Mouse (Mus musculus) liver, embryonic 13.5 days (tissue): ENCODE data around the gene Wdr18. TPM values are rescaled to one million over a fixed set of nuclear protein-coding genes. Genes with fewer than 3 reads are reported as not detected.
A peak's percentile ranks its signal among the peaks of the same experiment; 100 is the strongest.

Experiments
- ATAC-seq: fragments of 200-750 bp; cut with Nextera tagmentation; 2 replicates; pipeline ENCODE4 v1.8.0; 2017; ENCODE audit warnings: low read depth, mild to moderate bottlenecking, moderate number of reproducible peaks, moderate library complexity
- DNase-seq: peaks from one replicate; pipeline ENCODE4 v3.0.0; 2022
- H3K27ac ChIP-seq: fragments of 300-500 bp; sonication (generic); 2 replicates; pipeline ENCODE4 v1.5.1; 2015; ENCODE audit warnings: moderate library complexity, mild to moderate bottlenecking, inconsistent platforms
- H3K27me3 ChIP-seq: fragments of 300-500 bp; sonication (generic); 2 replicates; pipeline ENCODE4 v1.6.1; 2015; ENCODE audit warnings: mild to moderate bottlenecking, inconsistent platforms
- H3K36me3 ChIP-seq: fragments of 300-500 bp; sonication (generic); 2 replicates; pipeline ENCODE4 v1.6.1; 2015; ENCODE audit warnings: mild to moderate bottlenecking, inconsistent platforms
- H3K4me1 ChIP-seq: fragments of 300-500 bp; sonication (generic); replicated peaks from 2 replicates; pipeline ENCODE4 v1.6.1; 2015; ENCODE audit warnings: inconsistent platforms
- H3K4me2 ChIP-seq: fragments of 300-500 bp; sonication (generic); 2 replicates; pipeline ENCODE4 v1.6.1; 2015; ENCODE audit warnings: inconsistent platforms, mild to moderate bottlenecking, moderate library complexity
- H3K4me3 ChIP-seq: fragments of 300-500 bp; sonication (generic); replicated peaks from 2 replicates; pipeline ENCODE4 v1.5.1; 2015; ENCODE audit warnings: mild to moderate bottlenecking, inconsistent platforms
- H3K9ac ChIP-seq: fragments of 300-500 bp; sonication (generic); 2 replicates; pipeline ENCODE4 v1.6.1; 2015; ENCODE audit warnings: mild to moderate bottlenecking, inconsistent platforms
- H3K9me3 ChIP-seq: fragments of 300-500 bp; sonication (generic); replicated peaks from 2 replicates; pipeline ENCODE4 v1.6.1; 2016; ENCODE audit warnings: inconsistent platforms
- WGBS: fragments of 180-500 bp; shearing (Covaris S2); methylation state at CpG from one replicate; pipeline ENCODE4 v1.1.7; 2015; ENCODE audit not compliant: insufficient replicate concordance; 5-methylcytosine and 5-hydroxymethylcytosine counted together
- polyA plus RNA-seq: library from polyadenylated mRNA; unstranded; fragments of >200 nt; fragmentation: Nextera tagmentation; extraction: Ambion mirVana; gene quantifications from 2 replicates; pipeline ENCODE4 v1.2.1, GENCODE M21; 2015

The Wdr18 gene
- polyA plus RNA-seq, 1 experiment from 2014 or later = 78.2 TPM

DNA sequence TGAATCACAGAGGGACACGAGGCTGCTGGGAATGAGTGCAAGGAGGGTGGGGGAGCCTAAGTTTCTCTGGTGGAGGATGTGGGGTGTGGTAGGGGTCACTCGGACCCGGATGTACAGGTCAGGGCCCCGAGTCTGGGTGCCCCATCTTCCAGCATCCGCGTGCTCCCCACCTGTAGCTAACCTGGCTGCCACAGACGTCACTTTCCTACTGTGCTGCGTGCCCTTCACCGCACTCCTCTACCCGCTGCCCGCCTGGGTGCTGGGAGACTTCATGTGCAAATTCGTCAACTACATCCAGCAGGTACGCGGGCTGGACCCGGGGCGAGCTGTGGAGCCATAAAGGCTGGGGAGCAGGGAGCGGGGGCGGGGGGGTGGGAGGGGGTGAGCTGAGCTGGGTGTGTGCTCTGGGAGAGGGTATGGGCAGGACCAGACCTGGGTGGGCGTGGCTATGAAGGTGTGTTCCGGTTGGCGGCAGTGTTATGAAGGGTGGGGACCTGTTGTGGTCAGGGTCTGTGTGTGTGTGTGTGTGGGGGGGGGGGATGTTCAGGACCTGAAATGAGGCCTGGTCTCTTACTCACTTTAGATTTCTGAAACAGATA is 40.6 kb upstream of the Wdr18 start:
- Histone ChIP-seq H3K9me3 (no peaks in the 10 kb centered on the region), H3K36me3 (no peaks in the 10 kb centered on the region), H3K4me2 (peak overlapping the region; percentile 98; the same call in 1 of the 2 replicates), H3K27me3 (peaks cover 65% of the 10 kb centered on the region), H3K4me1 (peaks cover 74% of the 10 kb centered on the region), H3K9ac (no peak overlapping the region), H3K4me3 (0 out of 2 replicates have a peak overlapping the region, but pooled peaks have one; percentile 25), H3K27ac (no peak overlapping the region)
- DNase-seq (no peak), ATAC-seq (no peak)
- 11% methylated on average over 21 of the region's 21 CpGs for WGBS

DNA sequence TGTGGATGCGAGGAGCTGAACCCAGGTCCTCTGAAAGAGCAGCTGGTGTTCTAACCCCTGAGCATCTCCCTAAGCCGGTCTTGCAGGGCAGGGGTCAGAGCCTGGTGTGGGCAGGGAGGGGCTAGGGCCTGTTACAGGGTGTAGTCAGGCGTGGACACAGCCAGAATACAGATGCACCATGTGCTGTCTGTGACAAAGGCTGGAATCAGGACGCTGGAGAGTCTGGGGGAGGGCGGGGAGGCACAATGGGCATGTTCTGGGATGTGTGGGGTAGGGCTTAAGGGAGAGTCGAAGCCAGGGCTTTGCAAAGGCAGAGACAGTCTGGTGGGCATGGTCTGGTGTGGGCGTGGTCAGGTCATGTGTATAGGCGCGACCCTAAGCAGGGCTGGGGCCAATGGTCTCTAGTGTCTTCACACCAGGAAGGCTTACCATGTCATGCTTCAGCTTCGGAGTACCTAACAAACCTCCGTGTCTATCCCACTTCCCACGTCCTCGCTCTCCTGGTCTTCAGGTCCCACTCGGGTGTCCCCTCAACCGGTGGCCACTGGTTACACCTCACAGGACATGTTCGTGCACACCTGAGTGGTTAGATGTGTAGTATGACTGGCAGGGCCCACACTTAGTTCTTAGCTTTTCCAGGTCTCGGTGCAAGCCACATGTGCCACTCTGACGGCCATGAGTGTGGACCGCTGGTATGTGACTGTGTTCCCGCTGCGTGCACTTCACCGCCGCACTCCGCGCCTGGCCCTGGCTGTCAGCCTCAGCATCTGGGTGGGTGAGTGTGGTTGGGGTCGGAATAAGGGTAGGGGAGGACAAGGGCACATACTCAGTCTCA is 39.7 kb upstream of the Wdr18 start:
- 30% methylated on average over 26 of the region's 26 CpGs for WGBS
- Histone ChIP-seq H3K27me3 (peaks cover 65% of the 10 kb centered on the region), H3K4me3 (peak overlapping the region; percentile 30; the same call in 1 of the 2 replicates), H3K36me3 (no peaks in the 10 kb centered on the region), H3K9ac (no peak overlapping the region), H3K4me2 (peak overlapping the region; percentile 50; the same call in 1 of the 2 replicates), H3K27ac (no peak overlapping the region), H3K4me1 (peaks cover 68% of the 10 kb centered on the region), H3K9me3 (no peaks in the 10 kb centered on the region)
- no peak for DNase-seq
- ATAC-seq = no peak

DNA sequence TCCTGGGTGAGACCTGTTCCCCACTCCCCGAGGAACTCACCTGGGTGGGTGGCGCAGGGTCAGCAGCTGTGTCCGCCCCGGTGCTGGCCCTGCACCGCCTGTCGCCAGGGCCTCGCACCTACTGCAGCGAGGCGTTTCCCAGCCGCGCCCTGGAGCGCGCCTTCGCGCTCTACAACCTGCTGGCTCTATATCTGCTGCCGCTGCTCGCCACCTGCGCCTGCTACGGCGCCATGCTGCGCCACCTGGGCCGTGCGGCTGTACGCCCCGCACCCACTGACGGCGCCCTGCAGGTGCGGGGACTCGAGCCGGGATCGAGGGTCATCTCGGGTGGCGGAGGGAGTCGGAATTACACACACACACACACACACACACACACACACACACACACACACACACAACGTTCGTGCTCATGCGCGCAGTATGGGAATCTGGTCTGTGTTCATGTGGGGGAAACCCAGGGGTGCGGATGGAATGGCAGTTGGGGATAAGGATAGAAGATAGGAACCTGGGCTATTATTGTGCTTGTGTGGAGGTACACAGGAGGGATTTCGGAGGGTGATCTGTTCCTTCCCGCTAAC is 38.9 kb upstream of the Wdr18 start, which contains the start of gene R3hdm4:
Gene R3hdm4, minus strand, starts transcription at position 251 of the 578 bp plus-strand sequence.
- H3K36me3 ChIP-seq = no peaks in the 10 kb centered on the region
- H3K4me2 ChIP-seq = peak within 1 kb of the TSS; percentile 50
- ATAC-seq (no peak), DNase-seq (no peak)
- H3K9ac ChIP-seq = 0 out of 2 replicates have a peak within 1 kb of the TSS, but pooled peaks have one; percentile 17
- H3K27me3 ChIP-seq = peaks cover 65% of the 10 kb centered on the region
- peak within 1 kb of the TSS; percentile 30 for H3K4me3 ChIP-seq
- H3K27ac ChIP-seq = no peak within 1 kb of the TSS
- peaks cover 67% of the 10 kb centered on the region for H3K4me1 ChIP-seq
- WGBS = 12% methylated on average over 40 of the region's 41 CpGs
- no peaks in the 10 kb centered on the region for H3K9me3 ChIP-seq

DNA sequence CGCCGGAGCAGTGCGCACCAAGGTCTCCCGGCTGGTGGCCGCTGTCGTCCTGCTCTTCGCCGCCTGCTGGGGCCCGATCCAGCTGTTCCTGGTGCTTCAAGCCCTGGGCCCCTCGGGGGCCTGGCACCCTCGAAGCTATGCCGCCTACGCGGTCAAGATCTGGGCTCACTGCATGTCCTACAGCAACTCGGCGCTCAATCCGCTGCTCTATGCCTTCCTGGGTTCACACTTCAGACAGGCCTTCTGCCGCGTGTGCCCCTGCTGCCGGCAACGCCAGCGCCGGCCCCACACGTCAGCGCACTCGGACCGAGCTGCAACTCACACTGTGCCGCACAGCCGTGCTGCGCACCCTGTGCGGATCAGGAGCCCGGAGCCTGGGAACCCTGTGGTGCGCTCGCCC is 38.4 kb upstream of the Wdr18 start:
- Histone ChIP-seq H3K27me3 (peaks cover 65% of the 10 kb centered on the region), H3K27ac (no peak overlapping the region), H3K4me1 (peaks cover 69% of the 10 kb centered on the region), H3K4me3 (peak overlapping the region; percentile 30), H3K9ac (0 out of 2 replicates have a peak overlapping the region, but pooled peaks have one; percentile 17), H3K4me2 (peak overlapping the region; percentile 50), H3K9me3 (no peaks in the 10 kb centered on the region), H3K36me3 (no peaks in the 10 kb centered on the region)
- 13% methylated on average over 34 of the region's 34 CpGs for WGBS
- no peak for DNase-seq
- no peak for ATAC-seq

DNA sequence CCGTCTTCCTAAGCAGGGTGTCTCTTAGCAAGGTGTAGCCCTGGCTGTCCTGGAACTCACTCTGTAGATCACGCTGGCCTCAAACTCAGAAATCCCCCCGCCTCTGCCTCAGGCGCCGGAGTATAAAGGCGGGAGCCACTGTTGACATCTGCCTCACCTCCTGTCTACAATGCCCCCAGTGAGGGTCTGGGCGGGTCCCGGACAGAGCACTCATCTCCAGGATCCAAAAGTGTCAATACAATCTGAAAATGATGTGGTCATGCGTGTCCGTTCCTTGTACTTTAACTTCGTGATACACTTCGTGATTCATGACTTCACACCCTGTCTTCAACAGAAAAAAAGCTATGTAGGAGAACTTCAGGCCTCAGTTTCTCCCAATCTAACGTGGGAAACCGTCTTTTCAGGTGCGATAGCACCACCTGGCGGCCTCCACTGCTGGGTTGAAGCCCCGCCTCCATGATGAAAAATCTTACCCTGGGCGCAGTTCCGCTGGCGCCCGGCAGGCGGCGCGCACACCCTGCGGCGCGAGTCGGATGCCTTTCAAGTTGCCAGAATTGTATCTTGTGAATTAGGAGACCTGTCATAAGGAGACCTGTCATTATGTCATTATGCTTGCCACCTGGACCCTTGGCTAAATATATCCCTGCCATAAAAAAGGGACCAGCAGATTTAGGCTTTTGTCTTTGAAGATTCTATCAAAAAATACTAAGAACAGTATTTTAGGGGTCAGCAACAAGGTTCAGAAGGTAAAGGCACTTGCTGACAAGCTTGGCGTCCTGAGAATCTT is 34.8 kb upstream of the Wdr18 start:
- no peak for ATAC-seq

DNA sequence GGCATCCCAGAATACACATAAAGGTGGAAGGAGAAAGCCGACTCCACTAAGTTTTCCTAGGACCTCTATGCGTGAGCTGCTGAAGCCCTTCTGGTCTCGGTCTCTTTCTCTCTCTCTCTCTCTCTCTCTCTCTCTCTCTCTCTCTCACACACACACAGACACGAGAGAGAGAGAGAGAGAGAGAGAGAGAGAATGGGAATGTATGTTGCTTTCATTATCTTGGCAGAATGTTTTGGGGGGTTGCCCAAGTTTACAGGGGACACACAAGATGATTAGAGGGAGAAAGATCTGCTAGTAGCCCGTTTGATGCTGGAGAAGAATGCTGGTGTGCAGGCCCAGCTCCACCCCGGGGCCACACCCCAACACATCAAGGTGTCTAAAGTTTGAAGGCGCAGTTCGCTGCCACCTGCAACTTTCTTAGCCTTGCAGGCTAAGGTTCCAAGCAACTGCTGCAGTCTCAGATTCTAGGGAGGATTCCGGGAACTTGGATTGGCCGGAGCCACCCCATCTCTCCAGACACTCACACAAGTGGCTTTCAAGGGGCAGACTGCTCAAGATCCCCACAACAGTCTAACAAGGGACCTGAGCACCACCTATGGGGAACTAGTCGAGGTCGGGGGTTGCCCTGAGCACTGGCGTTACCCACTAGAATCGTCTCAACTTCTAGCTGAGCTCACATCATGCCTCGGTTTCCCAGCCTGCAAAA is 34.0 kb upstream of the Wdr18 start:
- peak; percentile 2; the same call in 1 of the 2 replicates for ATAC-seq
- Histone ChIP-seq H3K9ac (peak overlapping the region; percentile 84), H3K27ac (peak overlapping the region; percentile 88), H3K4me3 (peak overlapping the region; percentile 85), H3K4me1 (peaks cover 69% of the 10 kb centered on the region), H3K27me3 (peaks cover 27% of the 10 kb centered on the region), H3K9me3 (no peaks in the 10 kb centered on the region), H3K36me3 (peaks cover 7% of the 10 kb centered on the region), H3K4me2 (peak overlapping the region; percentile 84)
- 10% methylated on average over 15 of the region's 15 CpGs for WGBS
- no peak for DNase-seq

More for the DNA sequence above, 34.8 kb upstream of the Wdr18 start:
- peak overlapping the region; percentile 88 for H3K27ac ChIP-seq
- H3K4me2 ChIP-seq = peak overlapping the region; percentile 84
- DNase-seq = peak; percentile 85
- peaks cover 70% of the 10 kb centered on the region for H3K4me1 ChIP-seq
- H3K9me3 ChIP-seq = no peaks in the 10 kb centered on the region
- H3K27me3 ChIP-seq = peaks cover 34% of the 10 kb centered on the region
- WGBS = 14% methylated on average over 29 of the region's 29 CpGs
- peak overlapping the region; percentile 84; the same call in 1 of the 2 replicates for H3K9ac ChIP-seq
- 0 out of 2 replicates have a peak overlapping the region, but pooled peaks have one; percentile 85 for H3K4me3 ChIP-seq
- no peaks in the 10 kb centered on the region for H3K36me3 ChIP-seq

DNA sequence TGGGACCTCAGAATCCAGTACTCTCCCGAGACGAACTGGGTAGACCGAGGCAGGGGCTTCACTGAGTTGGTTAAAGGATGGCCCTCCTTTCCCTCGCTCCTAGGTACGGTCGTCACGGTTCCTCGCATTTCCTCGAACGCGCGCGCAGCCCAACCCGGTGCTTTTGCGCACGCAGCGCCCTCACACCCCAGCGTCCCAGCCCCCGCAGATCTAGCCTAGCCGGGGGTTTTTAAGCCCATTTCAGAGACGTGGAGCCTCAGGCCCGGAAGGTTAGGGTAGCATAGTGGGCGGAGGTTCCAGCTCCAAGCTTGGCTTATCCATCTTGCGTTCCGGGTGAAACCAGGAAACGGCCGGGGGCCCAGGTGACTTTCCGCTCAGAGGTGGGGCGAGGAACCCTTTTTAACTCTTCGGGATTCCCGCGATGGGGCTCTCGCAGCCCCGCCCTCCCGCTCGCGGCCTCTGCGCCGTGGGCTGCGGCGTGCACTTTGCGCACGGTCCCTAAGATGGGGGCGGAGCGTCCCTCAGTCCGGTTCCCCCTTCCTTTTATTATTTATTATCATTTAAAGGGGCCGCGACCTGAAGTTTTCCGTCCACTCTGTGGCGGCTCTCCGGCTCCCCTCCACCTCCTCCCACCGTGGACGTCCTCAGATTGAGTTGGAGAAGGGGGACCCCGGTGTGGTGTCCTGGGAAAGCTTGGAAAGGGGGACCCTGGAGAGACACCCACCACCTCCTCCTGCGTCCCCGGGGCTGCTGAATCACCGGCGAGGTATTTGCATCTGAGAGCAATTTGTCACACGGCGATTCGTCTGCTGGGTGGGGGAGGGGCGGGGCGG is 33.2 kb upstream of the Wdr18 start, which contains the start of gene Arid3a:
Gene Arid3a, plus strand, starts transcription at position 553 of the 833 bp plus-strand sequence.
- peak within 1 kb of the TSS; percentile 84 for H3K4me2 ChIP-seq
- peaks cover 14% of the 10 kb centered on the region for H3K36me3 ChIP-seq
- ATAC-seq (peak; percentile 69), DNase-seq (peak; percentile 86)
- WGBS = under 1% methylated on average over 63 of the region's 63 CpGs
- peaks cover 19% of the 10 kb centered on the region for H3K27me3 ChIP-seq
- H3K4me1 ChIP-seq = peaks cover 69% of the 10 kb centered on the region
- H3K9ac ChIP-seq = peak within 1 kb of the TSS; percentile 84
- peak within 1 kb of the TSS; percentile 85 for H3K4me3 ChIP-seq
- H3K27ac ChIP-seq = peak within 1 kb of the TSS; percentile 88
- no peaks in the 10 kb centered on the region for H3K9me3 ChIP-seq

DNA sequence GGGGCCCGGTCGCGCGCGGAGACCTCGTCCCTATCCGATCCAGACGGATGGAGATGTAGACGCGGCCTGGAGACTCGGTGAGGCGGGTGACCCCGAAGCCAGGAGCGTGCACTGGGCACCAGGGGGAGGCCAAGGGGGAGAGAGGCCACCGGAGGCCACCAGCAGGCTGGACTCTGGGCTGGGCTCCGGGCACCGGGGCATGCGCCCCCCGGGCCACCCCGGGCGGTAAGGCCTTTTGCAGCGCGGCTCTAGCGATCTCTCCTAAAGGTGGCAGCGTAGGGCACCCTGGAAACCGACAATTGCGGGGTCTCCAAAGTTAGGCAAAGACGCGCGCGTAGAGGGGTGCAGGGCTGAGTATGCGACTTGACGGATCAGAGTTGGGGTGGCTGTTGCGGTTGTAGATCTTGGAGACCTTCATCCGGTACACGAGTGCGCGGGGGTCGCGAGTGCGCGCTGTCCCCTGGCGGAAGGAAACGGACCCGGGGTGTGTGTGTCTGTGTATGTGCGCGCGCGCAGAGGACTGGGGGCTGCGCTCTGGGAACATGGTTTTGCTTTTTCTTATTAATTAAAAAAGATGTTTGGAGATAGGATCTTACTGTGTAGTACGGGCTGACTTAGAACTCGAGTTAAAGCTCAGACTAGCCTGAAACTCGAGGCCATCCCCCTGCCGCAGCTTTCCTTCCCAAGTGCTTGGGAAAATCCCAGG is 32.5 kb upstream of the Wdr18 start:
- H3K9ac ChIP-seq = peak overlapping the region; percentile 84
- no peaks in the 10 kb centered on the region for H3K9me3 ChIP-seq
- under 1% methylated on average over 54 of the region's 54 CpGs for WGBS
- H3K27me3 ChIP-seq = peaks cover 12% of the 10 kb centered on the region
- H3K27ac ChIP-seq = peak overlapping the region; percentile 88
- H3K4me2 ChIP-seq = peak overlapping the region; percentile 84
- H3K4me1 ChIP-seq = peaks cover 75% of the 10 kb centered on the region
- peaks cover 22% of the 10 kb centered on the region for H3K36me3 ChIP-seq
- peak overlapping the region; percentile 85 for H3K4me3 ChIP-seq
- peak; percentile 39 for ATAC-seq
- peak; percentile 48 for DNase-seq

DNA sequence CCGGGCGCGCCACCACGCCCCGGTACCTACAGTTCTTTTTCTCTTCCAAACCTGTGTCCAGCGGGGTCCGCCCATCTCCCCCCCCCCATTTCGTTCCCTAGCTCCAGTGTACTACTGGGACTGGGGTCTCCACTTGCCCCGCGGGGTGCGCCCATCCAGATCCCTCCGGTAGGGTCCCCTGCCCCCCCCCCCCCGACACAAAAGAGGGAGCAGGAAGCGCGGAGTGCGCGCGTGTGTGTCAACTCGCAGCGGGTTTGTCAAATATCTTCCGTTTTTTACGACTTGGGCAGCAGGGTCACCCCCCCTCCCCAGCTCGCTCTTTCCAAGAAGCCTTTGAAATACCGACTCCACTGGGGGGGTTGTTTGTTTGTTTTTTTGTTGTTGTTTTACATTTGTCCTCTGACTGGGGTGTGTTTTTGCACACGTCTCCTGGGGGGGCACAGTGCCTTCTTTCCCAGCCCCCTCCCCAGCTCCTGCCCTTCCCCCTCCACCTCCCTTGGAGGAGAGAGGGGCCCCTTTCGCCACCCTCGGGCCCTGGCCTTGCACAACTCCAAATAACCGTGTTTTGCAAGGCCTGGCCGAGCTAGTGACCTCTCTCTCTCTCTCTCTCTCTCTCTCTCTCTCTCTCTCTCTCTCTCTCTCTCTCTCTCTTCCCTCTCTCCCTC is 31.8 kb upstream of the Wdr18 start:
- peaks cover 81% of the 10 kb centered on the region for H3K4me1 ChIP-seq

More for the DNA sequence above, 31.8 kb upstream of the Wdr18 start:
- Histone ChIP-seq H3K9me3 (no peaks in the 10 kb centered on the region), H3K4me3 (peak overlapping the region; percentile 85), H3K27ac (peak overlapping the region; percentile 88), H3K36me3 (peaks cover 29% of the 10 kb centered on the region), H3K9ac (peak overlapping the region; percentile 84), H3K4me2 (peak overlapping the region; percentile 84), H3K27me3 (peaks cover 5% of the 10 kb centered on the region)
- 1% methylated on average over 29 of the region's 29 CpGs for WGBS
- DNase-seq = no peak
- no peak for ATAC-seq
